Mouse (Mus musculus) heart, postnatal 0 days (tissue): ENCODE results near the gene Gzma.

Experiments
- CTCF ChIP-seq: IDR thresholded peaks from 2 replicates; pipeline ENCODE4 v1.5.1; 2016; ENCODE audit warnings: antibody characterized with exemption, control low read depth, low read depth
- EP300 ChIP-seq: IDR thresholded peaks from 2 replicates; pipeline ENCODE4 v1.6.1; 2016; ENCODE audit warnings: antibody characterized with exemption, low read depth

DNA sequence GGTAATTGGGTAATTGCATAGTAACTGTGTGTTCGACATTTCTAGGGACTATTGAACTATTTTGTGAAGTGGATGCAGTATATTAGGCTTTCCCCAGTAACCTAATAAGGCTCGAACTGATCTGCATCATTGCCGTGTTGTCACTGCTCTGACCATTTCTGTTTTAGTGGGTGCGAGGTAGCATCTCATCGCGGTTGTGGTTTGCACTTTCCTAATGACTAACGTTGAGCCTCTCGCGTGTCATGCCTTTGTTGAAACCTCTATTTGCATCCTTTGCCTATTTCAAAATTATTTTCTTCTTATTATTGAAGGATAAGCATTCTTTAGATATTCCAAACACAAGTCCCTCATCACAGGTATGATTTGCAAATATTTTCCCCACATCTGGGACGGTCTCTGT, 4.0 kb upstream of the Gzma start:
- TF ChIP-seq CTCF (no peak), EP300 (no peak)
